Mouse (Mus musculus): ENCODE results near the gene Spic. TPM values are rescaled to one million over a fixed set of nuclear protein-coding genes. Genes with fewer than 3 reads are reported as not detected.

The Spic gene
- 0.24 and 0.28 TPM in 2 replicates for polyA plus RNA-seq (2015; fragmentation: Nextera tagmentation; extraction: Ambion mirVana)

- no peak for ATAC-seq
- H3K4me2 ChIP-seq (ENCODE audit: low read length), result no peak within 1 kb of the TSS
- no peaks in the 10 kb centered on the region for H3K27me3 ChIP-seq (replicated peaks; ENCODE audit: control insufficient read depth, insufficient read depth, low read length)
- WGBS, result 71% methylated on average over 5 of the region's 5 CpGs
- H3K4me3 ChIP-seq (ENCODE audit: low read length), result no peak within 1 kb of the TSS
- no peaks in the 10 kb centered on the region for H3K9me3 ChIP-seq (ENCODE audit: control insufficient read depth, low read length)
- H3K4me1 ChIP-seq (ENCODE audit: control insufficient read depth, insufficient read depth, low read depth, low read length), result no peaks in the 10 kb centered on the region
- no peak within 1 kb of the TSS for H3K9ac ChIP-seq (ENCODE audit: low read depth, low read length)
- H3K27ac ChIP-seq (ENCODE audit: low read depth, low read length), result no peak within 1 kb of the TSS
- no peaks in the 10 kb centered on the region for H3K36me3 ChIP-seq (ENCODE audit: control insufficient read depth, insufficient read depth, low read length)
These were observed at the start of gene Spic for GRCm38 (mm10) chr10:88684925-88685324. Gene Spic, minus strand, starts transcription at chr10:88685015.

GRCm38 (mm10) chr10:88732309-88732622 is 47.5 kb upstream of the Spic start:
- Histone ChIP-seq H3K9me3 (ENCODE audit: control insufficient read depth, low read length) (no peaks in the 10 kb centered on the region), H3K4me1 (ENCODE audit: control insufficient read depth, insufficient read depth, low read depth, low read length) (peaks cover 11% of the 10 kb centered on the region), H3K4me3 (ENCODE audit: low read length) (peak overlapping the region; percentile 100), H3K27me3 (replicated peaks; ENCODE audit: control insufficient read depth, insufficient read depth, low read length) (no peaks in the 10 kb centered on the region), H3K36me3 (ENCODE audit: control insufficient read depth, insufficient read depth, low read length) (peaks cover 6% of the 10 kb centered on the region), H3K9ac (ENCODE audit: low read depth, low read length) (peak overlapping the region; percentile 97), H3K27ac (ENCODE audit: low read depth, low read length) (no peak overlapping the region), H3K4me2 (ENCODE audit: low read length) (peak overlapping the region; percentile 94)
- WGBS, result 16% methylated on average over 6 of the region's 6 CpGs
- ATAC-seq, result no peak

- peaks cover 11% of the 10 kb centered on the region for H3K4me1 ChIP-seq (ENCODE audit: control insufficient read depth, insufficient read depth, low read depth, low read length)
- no peaks in the 10 kb centered on the region for H3K27me3 ChIP-seq (replicated peaks; ENCODE audit: control insufficient read depth, insufficient read depth, low read length)
- H3K4me2 ChIP-seq (ENCODE audit: low read length), result peak overlapping the region; percentile 94
- peaks cover 3% of the 10 kb centered on the region for H3K36me3 ChIP-seq (ENCODE audit: control insufficient read depth, insufficient read depth, low read length)
- peak overlapping the region; percentile 100 for H3K4me3 ChIP-seq (ENCODE audit: low read length)
- peak; percentile 53 for ATAC-seq
- 2% methylated on average over 60 of the region's 61 CpGs for WGBS
- peak overlapping the region; percentile 97 for H3K9ac ChIP-seq (ENCODE audit: low read depth, low read length)
- H3K9me3 ChIP-seq (ENCODE audit: control insufficient read depth, low read length), result no peaks in the 10 kb centered on the region
- H3K27ac ChIP-seq (ENCODE audit: low read depth, low read length), result peak overlapping the region; percentile 60
These were observed 46.9 kb upstream of the Spic start for GRCm38 (mm10) chr10:88731496-88732308.

GRCm38 (mm10) chr10:88730571-88731495 is 46.0 kb upstream of the Spic start, which contains the start of gene Arl1:
Gene Arl1, plus strand, starts transcription at chr10:88730858.
- peak within 1 kb of the TSS; percentile 97 for H3K9ac ChIP-seq (ENCODE audit: low read depth, low read length)

GRCm38 (mm10) chr10:88728166-88728565 is 43.4 kb upstream of the Spic start:
- no peak for ATAC-seq
- Histone ChIP-seq H3K27ac (ENCODE audit: low read depth, low read length) (no peak overlapping the region), H3K4me2 (ENCODE audit: low read length) (no peak overlapping the region), H3K4me1 (ENCODE audit: control insufficient read depth, insufficient read depth, low read depth, low read length) (peaks cover 11% of the 10 kb centered on the region), H3K27me3 (replicated peaks; ENCODE audit: control insufficient read depth, insufficient read depth, low read length) (no peaks in the 10 kb centered on the region), H3K4me3 (ENCODE audit: low read length) (no peak overlapping the region), H3K9me3 (ENCODE audit: control insufficient read depth, low read length) (no peaks in the 10 kb centered on the region), H3K36me3 (ENCODE audit: control insufficient read depth, insufficient read depth, low read length) (no peaks in the 10 kb centered on the region), H3K9ac (ENCODE audit: low read depth, low read length) (no peak overlapping the region)
- WGBS, result 81% methylated on average over 8 of the region's 8 CpGs

More at GRCm38 (mm10) chr10:88730571-88731495, 46.0 kb upstream of the Spic start, which contains the start of gene Arl1:
- WGBS, result under 1% methylated on average over 65 of the region's 65 CpGs
- Histone ChIP-seq H3K4me3 (ENCODE audit: low read length) (peak within 1 kb of the TSS; percentile 100), H3K4me2 (ENCODE audit: low read length) (peak within 1 kb of the TSS; percentile 94), H3K27me3 (replicated peaks; ENCODE audit: control insufficient read depth, insufficient read depth, low read length) (no peaks in the 10 kb centered on the region), H3K36me3 (ENCODE audit: control insufficient read depth, insufficient read depth, low read length) (no peaks in the 10 kb centered on the region), H3K4me1 (ENCODE audit: control insufficient read depth, insufficient read depth, low read depth, low read length) (peaks cover 11% of the 10 kb centered on the region), H3K27ac (ENCODE audit: low read depth, low read length) (peak within 1 kb of the TSS; percentile 60), H3K9me3 (ENCODE audit: control insufficient read depth, low read length) (no peaks in the 10 kb centered on the region)
- ATAC-seq, result peak; percentile 97

GRCm38 (mm10) chr10:88727128-88727527 is 42.3 kb upstream of the Spic start:
- Histone ChIP-seq H3K36me3 (ENCODE audit: control insufficient read depth, insufficient read depth, low read length) (no peaks in the 10 kb centered on the region), H3K4me3 (ENCODE audit: low read length) (no peak overlapping the region), H3K4me1 (ENCODE audit: control insufficient read depth, insufficient read depth, low read depth, low read length) (peaks cover 6% of the 10 kb centered on the region), H3K27me3 (replicated peaks; ENCODE audit: control insufficient read depth, insufficient read depth, low read length) (no peaks in the 10 kb centered on the region), H3K4me2 (ENCODE audit: low read length) (no peak overlapping the region), H3K9ac (ENCODE audit: low read depth, low read length) (no peak overlapping the region), H3K27ac (ENCODE audit: low read depth, low read length) (no peak overlapping the region), H3K9me3 (ENCODE audit: control insufficient read depth, low read length) (no peaks in the 10 kb centered on the region)
- no peak for ATAC-seq
- WGBS, result 37% methylated on average over 1 of the region's 1 CpGs

- Histone ChIP-seq H3K9me3 (ENCODE audit: control insufficient read depth, low read length) (no peaks in the 10 kb centered on the region), H3K36me3 (ENCODE audit: control insufficient read depth, insufficient read depth, low read length) (no peaks in the 10 kb centered on the region), H3K4me2 (ENCODE audit: low read length) (no peak overlapping the region), H3K4me1 (ENCODE audit: control insufficient read depth, insufficient read depth, low read depth, low read length) (peaks cover 3% of the 10 kb centered on the region), H3K4me3 (ENCODE audit: low read length) (no peak overlapping the region), H3K9ac (ENCODE audit: low read depth, low read length) (no peak overlapping the region), H3K27ac (ENCODE audit: low read depth, low read length) (no peak overlapping the region), H3K27me3 (replicated peaks; ENCODE audit: control insufficient read depth, insufficient read depth, low read length) (no peaks in the 10 kb centered on the region)
- ATAC-seq, result 0 out of 2 replicates have a peak, but pooled peaks have one; percentile 34
- WGBS, result 61% methylated on average over 2 of the region's 2 CpGs
These were observed 40.5 kb upstream of the Spic start for GRCm38 (mm10) chr10:88725343-88725742.

GRCm38 (mm10) chr10:88719618-88720017 is 34.8 kb upstream of the Spic start:
- H3K27me3 ChIP-seq (replicated peaks; ENCODE audit: control insufficient read depth, insufficient read depth, low read length), result no peaks in the 10 kb centered on the region
- no peak overlapping the region for H3K27ac ChIP-seq (ENCODE audit: low read depth, low read length)
- no peak for ATAC-seq
- no peak overlapping the region for H3K9ac ChIP-seq (ENCODE audit: low read depth, low read length)
- no peaks in the 10 kb centered on the region for H3K4me1 ChIP-seq (ENCODE audit: control insufficient read depth, insufficient read depth, low read depth, low read length)
- no peak overlapping the region for H3K4me3 ChIP-seq (ENCODE audit: low read length)
- no peaks in the 10 kb centered on the region for H3K9me3 ChIP-seq (ENCODE audit: control insufficient read depth, low read length)
- WGBS, result 82% methylated on average over 1 of the region's 1 CpGs
- no peak overlapping the region for H3K4me2 ChIP-seq (ENCODE audit: low read length)
- H3K36me3 ChIP-seq (ENCODE audit: control insufficient read depth, insufficient read depth, low read length), result no peaks in the 10 kb centered on the region

GRCm38 (mm10) chr10:88717756-88718025 is 32.9 kb upstream of the Spic start:
- no peak overlapping the region for H3K9ac ChIP-seq (ENCODE audit: low read depth, low read length)
- no peak overlapping the region for H3K27ac ChIP-seq (ENCODE audit: low read depth, low read length)
- 54% methylated on average over 2 of the region's 2 CpGs for WGBS
- no peaks in the 10 kb centered on the region for H3K9me3 ChIP-seq (ENCODE audit: control insufficient read depth, low read length)
- ATAC-seq, result no peak
- no peaks in the 10 kb centered on the region for H3K36me3 ChIP-seq (ENCODE audit: control insufficient read depth, insufficient read depth, low read length)
- H3K4me3 ChIP-seq (ENCODE audit: low read length), result no peak overlapping the region
- H3K27me3 ChIP-seq (replicated peaks; ENCODE audit: control insufficient read depth, insufficient read depth, low read length), result no peaks in the 10 kb centered on the region
- H3K4me2 ChIP-seq (ENCODE audit: low read length), result no peak overlapping the region
- H3K4me1 ChIP-seq (ENCODE audit: control insufficient read depth, insufficient read depth, low read depth, low read length), result no peaks in the 10 kb centered on the region

Data from hindbrain, embryonic 16.5 days (tissue).